Mouse (Mus musculus) liver, embryonic 13.5 days (tissue): ENCODE data around the gene Rabgef1. TPM values are rescaled to one million over a fixed set of nuclear protein-coding genes. Genes with fewer than 3 reads are reported as not detected.
"Not testable (repeated sequence)": the region's sequence is repeated elsewhere in the genome, so short reads cannot be mapped to it uniquely, and the experiment has no call there.

Experiments used
- ATAC-seq: fragments of 200-750 bp; cut with Nextera tagmentation; 2 replicates; pipeline ENCODE4 v1.8.0; 2017; ENCODE audit warnings: low read depth, mild to moderate bottlenecking, moderate number of reproducible peaks, moderate library complexity
- DNase-seq: peaks from one replicate; pipeline ENCODE4 v3.0.0; 2022
- H3K27ac ChIP-seq: fragments of 300-500 bp; sonication (generic); 2 replicates; pipeline ENCODE4 v1.5.1; 2015; ENCODE audit warnings: moderate library complexity, mild to moderate bottlenecking, inconsistent platforms
- H3K27me3 ChIP-seq: fragments of 300-500 bp; sonication (generic); 2 replicates; pipeline ENCODE4 v1.6.1; 2015; ENCODE audit warnings: mild to moderate bottlenecking, inconsistent platforms
- H3K36me3 ChIP-seq: fragments of 300-500 bp; sonication (generic); 2 replicates; pipeline ENCODE4 v1.6.1; 2015; ENCODE audit warnings: mild to moderate bottlenecking, inconsistent platforms
- H3K4me1 ChIP-seq: fragments of 300-500 bp; sonication (generic); replicated peaks from 2 replicates; pipeline ENCODE4 v1.6.1; 2015; ENCODE audit warnings: inconsistent platforms
- H3K4me2 ChIP-seq: fragments of 300-500 bp; sonication (generic); 2 replicates; pipeline ENCODE4 v1.6.1; 2015; ENCODE audit warnings: inconsistent platforms, mild to moderate bottlenecking, moderate library complexity
- H3K4me3 ChIP-seq: fragments of 300-500 bp; sonication (generic); replicated peaks from 2 replicates; pipeline ENCODE4 v1.5.1; 2015; ENCODE audit warnings: mild to moderate bottlenecking, inconsistent platforms
- H3K9ac ChIP-seq: fragments of 300-500 bp; sonication (generic); 2 replicates; pipeline ENCODE4 v1.6.1; 2015; ENCODE audit warnings: mild to moderate bottlenecking, inconsistent platforms
- H3K9me3 ChIP-seq: fragments of 300-500 bp; sonication (generic); replicated peaks from 2 replicates; pipeline ENCODE4 v1.6.1; 2016; ENCODE audit warnings: inconsistent platforms
- WGBS: fragments of 180-500 bp; shearing (Covaris S2); methylation state at CpG from one replicate; pipeline ENCODE4 v1.1.7; 2015; ENCODE audit not compliant: insufficient replicate concordance; 5-methylcytosine and 5-hydroxymethylcytosine counted together
- polyA plus RNA-seq: library from polyadenylated mRNA; unstranded; fragments of >200 nt; fragmentation: Nextera tagmentation; extraction: Ambion mirVana; gene quantifications from 2 replicates; pipeline ENCODE4 v1.2.1, GENCODE M21; 2015

Rabgef1 gene
- polyA plus RNA-seq, 1 experiment from 2014 or later, result 26.0 TPM

DNA sequence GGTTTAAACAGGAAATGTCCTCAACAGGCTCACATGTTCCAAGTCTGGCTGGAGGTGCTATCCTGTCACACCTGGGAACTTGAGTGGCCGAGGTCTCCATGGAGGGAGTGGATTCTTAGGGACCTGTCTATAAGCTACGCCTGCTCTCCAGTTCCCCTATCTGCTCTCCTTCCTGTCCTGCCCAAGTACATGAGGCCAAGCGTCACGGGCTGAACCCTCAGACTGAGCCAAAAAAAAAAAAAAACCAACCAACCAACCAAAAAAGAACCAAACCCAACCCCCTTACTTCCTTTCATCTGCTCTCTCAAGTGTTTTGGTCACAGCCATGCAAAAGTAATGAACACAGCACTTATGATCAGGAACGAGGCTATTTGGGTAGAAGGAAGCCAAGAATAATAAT, 76.2 kb downstream of the Rabgef1 start:
- no peak overlapping the region for H3K4me3 ChIP-seq
- no peak overlapping the region for H3K27ac ChIP-seq
- WGBS, result 66% methylated on average over 5 of the region's 5 CpGs
- ATAC-seq, result no peak
- no peak overlapping the region for H3K4me2 ChIP-seq
- H3K36me3 ChIP-seq, result peaks cover 98% of the 10 kb centered on the region
- H3K27me3 ChIP-seq, result no peaks in the 10 kb centered on the region
- H3K4me1 ChIP-seq, result no peaks in the 10 kb centered on the region
- no peaks in the 10 kb centered on the region for H3K9me3 ChIP-seq
- no peak for DNase-seq
- no peak overlapping the region for H3K9ac ChIP-seq

DNA sequence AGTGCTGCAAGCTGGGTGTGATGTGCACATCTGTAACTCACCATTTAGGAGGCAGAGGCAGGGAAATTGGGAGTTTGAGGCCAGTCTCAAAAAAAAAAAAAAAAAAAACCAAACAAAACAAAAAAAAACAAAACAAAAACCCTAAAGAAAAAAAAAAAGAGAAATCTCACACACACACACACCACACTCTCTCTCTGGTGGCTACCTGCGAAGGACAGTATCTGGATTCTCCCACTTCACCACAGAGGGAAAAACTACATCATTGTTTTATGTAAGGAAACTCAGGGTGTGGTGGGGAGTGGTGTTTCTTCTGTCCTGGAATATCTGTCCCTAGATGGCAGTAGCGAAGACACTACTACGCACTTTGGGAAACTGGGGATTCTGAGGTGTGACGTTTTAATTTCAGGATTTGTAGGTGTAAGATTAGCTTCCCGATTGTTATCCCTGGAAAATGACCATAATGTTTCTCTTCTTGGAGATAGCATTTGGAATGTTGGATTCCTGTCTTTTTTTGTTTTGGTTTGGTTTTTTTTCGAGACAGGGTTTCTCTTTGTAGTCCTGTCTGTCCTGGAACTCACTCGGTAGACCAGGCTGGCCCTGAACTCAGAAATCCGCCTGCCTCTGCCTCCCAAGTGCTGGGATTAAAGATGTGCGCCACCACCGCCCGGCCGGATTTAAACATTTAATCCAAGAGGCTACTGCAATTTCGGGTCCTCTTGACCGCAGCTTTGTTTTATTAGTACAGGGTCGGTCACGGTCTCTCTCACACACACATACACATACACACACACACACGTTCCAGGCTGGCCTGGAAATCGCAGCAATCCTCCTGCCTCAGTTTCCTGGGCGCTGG, 82.8 kb downstream of the Rabgef1 start:
- peaks cover 34% of the 10 kb centered on the region for H3K4me1 ChIP-seq
- DNase-seq (no peak), ATAC-seq (no peak)
- no peaks in the 10 kb centered on the region for H3K9me3 ChIP-seq
- WGBS, result 4% methylated on average over 19 of the region's 19 CpGs
- H3K27ac ChIP-seq, result peak overlapping the region; percentile 92
- H3K27me3 ChIP-seq, result no peaks in the 10 kb centered on the region
- peak overlapping the region; percentile 83 for H3K4me2 ChIP-seq
- H3K36me3 ChIP-seq, result peaks cover 45% of the 10 kb centered on the region
- peak overlapping the region; percentile 92 for H3K9ac ChIP-seq
- H3K4me3 ChIP-seq, result peak overlapping the region; percentile 75

DNA sequence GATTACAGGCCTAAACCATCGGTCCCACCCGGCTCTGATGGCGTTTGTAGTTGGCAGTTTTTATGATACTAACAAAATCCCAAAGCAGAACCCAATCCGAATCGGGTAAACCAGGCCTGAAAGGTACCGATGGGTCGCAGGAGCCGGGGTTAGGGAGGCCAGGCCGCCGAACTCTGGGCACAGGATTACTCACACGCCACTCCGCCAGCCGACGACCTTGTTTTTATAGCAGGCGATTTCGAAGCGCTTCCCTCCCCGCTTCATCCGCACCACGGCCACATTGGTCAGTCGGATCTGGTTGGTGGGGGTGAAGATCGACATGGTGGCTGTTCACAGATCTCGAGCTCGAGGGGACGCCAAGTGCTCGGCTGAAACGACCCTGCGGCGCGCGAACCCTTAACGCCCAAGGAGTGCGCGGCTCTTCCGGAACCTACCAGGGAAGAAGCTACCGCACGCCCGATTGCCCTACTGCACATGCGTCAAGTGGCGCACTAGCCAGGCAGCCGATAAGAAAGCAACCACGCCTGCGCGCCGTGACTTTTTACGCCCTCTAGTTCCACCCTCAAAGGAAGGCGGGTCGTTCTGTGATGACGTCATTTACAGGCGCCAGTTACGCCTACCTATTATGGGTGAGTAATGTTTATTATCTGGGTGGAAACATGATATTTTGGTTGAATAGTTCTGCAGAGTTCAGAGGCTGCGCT, 83.6 kb downstream of the Rabgef1 start, which contains the start of the genes Sbds and Tyw1:
Gene Sbds (minus strand): TSS at position 514 of the 704 bp plus-strand sequence.
Gene Tyw1 (plus strand): TSS at position 603 of the 704 bp plus-strand sequence.
- under 1% methylated on average over 52 of the region's 52 CpGs for WGBS
- H3K27me3 ChIP-seq, result no peaks in the 10 kb centered on the region
- DNase-seq (peak; percentile 97), ATAC-seq (peak; percentile 84)
- peak within 1 kb of the TSS; percentile 75 for H3K4me3 ChIP-seq
- peak within 1 kb of the TSS; percentile 85 for H3K4me2 ChIP-seq
- H3K4me1 ChIP-seq, result peaks cover 34% of the 10 kb centered on the region
- H3K27ac ChIP-seq, result peak within 1 kb of the TSS; percentile 92
- H3K9ac ChIP-seq, result peak within 1 kb of the TSS; percentile 92
- H3K36me3 ChIP-seq, result peaks cover 39% of the 10 kb centered on the region
- H3K9me3 ChIP-seq, result no peaks in the 10 kb centered on the region

DNA sequence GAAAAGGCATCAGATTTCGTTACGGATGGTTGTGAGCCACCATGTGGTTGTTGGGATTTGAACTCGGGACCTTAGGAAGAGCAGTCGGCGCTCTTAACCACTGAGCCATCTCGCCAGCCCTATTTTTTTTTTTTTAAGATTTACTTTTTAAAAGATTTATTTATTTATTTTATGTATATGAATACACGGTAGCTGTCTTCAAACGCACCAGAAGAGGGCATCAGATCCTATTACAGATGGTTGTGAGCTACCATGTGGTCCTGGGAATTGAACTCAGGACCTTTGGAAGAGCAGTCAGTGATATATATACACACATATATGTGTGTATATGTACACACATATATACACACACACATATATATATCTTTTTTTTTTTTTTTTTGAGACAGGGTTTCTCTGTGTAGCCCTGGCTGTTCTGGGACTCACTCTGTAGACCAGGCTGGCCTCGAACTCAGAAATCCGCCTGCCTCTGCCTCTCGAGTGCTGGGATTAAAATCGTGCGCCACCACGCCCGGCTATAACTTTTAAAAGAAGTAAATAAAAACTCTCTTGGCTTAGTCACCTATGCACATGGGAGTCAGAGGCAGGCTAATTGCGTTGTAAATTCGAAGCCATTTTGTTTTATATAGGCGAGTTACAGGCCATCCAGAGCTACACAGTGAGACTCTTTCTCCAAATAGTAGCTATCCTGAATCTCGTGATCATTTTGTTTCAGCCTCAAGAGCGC, 84.4 kb downstream of the Rabgef1 start:
- 24% methylated on average over 20 of the region's 20 CpGs for WGBS
- peak; percentile 19 for DNase-seq
- Histone ChIP-seq H3K9ac (peak overlapping the region; percentile 73), H3K27ac (peak overlapping the region; percentile 91), H3K4me1 (peaks cover 34% of the 10 kb centered on the region), H3K4me3 (peak overlapping the region; percentile 75), H3K4me2 (peak overlapping the region; percentile 85), H3K36me3 (peaks cover 33% of the 10 kb centered on the region)
- H3K9me3 ChIP-seq, H3K27me3 ChIP-seq: not testable (repeated sequence)
- ATAC-seq, result peak; percentile 0; the same call in 1 of the 2 replicates

DNA sequence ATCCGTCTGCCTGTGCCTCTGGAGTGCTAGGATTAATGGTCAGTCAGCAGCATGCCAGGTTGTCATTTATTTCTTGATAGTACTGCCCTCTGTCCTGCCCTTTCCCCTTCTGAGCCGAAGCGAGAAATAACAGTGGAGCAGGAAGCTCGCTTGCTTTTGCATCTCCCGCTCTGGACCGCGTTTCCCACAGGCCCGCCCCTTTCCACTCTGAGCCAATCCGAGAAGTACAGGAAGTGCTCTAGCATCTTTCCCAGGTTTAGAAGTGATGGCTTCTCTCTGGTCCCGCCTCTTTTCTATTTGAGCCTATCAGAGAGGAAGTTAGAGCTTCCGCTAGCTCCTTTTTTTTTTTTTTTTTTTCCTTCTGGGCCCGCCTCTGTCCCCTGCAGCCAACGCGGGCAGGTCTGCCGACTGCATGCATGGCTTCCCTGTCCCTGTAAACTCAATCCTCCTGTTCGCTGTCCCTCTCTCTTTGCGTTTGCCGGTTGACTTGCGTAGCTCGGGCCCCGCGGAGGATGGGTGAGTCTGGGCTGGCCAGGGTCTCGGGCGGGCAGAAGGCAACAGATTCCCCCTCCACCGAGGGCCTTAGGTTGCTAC, 85.2 kb downstream of the Rabgef1 start:
- H3K36me3 ChIP-seq, result peaks cover 30% of the 10 kb centered on the region
- no peaks in the 10 kb centered on the region for H3K9me3 ChIP-seq
- peaks cover 34% of the 10 kb centered on the region for H3K4me1 ChIP-seq
- DNase-seq, result peak; percentile 93
- H3K27me3 ChIP-seq, result no peaks in the 10 kb centered on the region
- peak overlapping the region; percentile 91 for H3K27ac ChIP-seq
- peak; percentile 90 for ATAC-seq
- H3K9ac ChIP-seq, result peak overlapping the region; percentile 84
- peak overlapping the region; percentile 85 for H3K4me2 ChIP-seq
- H3K4me3 ChIP-seq, result peak overlapping the region; percentile 83
- 0% methylated on average over 25 of the region's 25 CpGs for WGBS

DNA sequence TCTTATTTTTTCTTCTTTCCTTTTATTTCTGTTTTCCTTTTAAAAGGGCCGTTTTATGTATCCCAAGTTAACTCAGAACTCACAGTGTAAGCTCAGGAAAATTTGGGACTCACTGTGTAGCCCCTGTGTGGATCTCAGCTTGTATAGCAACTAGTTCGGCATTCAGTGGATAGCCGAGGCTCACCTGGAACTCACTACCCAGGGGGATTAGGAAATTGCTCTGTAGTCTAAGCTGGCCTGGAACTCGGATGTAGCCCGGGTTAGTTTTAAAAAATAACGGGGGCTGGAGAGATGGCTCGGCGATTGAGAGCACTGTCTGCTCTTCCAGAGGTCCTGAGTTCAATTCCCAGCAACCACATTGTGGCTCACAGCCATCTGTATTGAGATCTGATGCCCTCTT, 85.7 kb downstream of the Rabgef1 start:
- H3K36me3 ChIP-seq, result peaks cover 24% of the 10 kb centered on the region
- peaks cover 34% of the 10 kb centered on the region for H3K4me1 ChIP-seq
- peak overlapping the region; percentile 84 for H3K9ac ChIP-seq
- 6% methylated on average over 8 of the region's 8 CpGs for WGBS
- peak overlapping the region; percentile 83 for H3K4me3 ChIP-seq
- ATAC-seq (no peak), DNase-seq (no peak)
- no peaks in the 10 kb centered on the region for H3K9me3 ChIP-seq
- peak overlapping the region; percentile 79 for H3K27ac ChIP-seq
- peak overlapping the region; percentile 85 for H3K4me2 ChIP-seq
- H3K27me3 ChIP-seq, result no peaks in the 10 kb centered on the region

DNA sequence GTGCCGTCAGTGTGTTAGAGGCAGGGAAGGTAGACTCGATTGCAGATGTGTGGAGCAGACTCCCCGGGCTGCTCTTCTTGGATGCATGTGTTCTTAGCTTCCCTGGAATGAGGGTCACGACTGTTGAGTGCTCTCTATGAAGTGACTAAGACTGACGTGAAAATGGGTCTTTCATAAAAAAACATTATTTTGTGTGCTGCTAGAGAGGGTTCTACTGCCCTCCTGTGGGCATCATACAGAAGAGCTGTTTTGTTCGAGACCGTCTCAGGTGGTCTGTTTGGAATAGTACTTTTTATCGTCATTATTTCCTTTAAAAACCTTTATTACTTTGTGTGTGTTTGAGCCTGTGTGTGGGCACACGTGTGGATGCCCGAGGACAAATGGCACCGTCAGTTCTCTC, 91.9 kb downstream of the Rabgef1 start:
- Histone ChIP-seq H3K9ac (no peak overlapping the region), H3K27me3 (no peaks in the 10 kb centered on the region), H3K4me3 (no peak overlapping the region), H3K4me2 (no peak overlapping the region), H3K4me1 (peaks cover 24% of the 10 kb centered on the region), H3K36me3 (peaks cover 58% of the 10 kb centered on the region), H3K9me3 (no peaks in the 10 kb centered on the region), H3K27ac (no peak overlapping the region)
- no peak for ATAC-seq
- 75% methylated on average over 11 of the region's 11 CpGs for WGBS
- no peak for DNase-seq

Other genes starting within 250 kb of the Rabgef1 start
- gene Vkorc1l1, start 229.8 kb upstream of the Rabgef1 start, polyA plus RNA-seq, result 22.9 and 29.4 TPM in 2 replicates
- gene Gusb, start 168.7 kb upstream of the Rabgef1 start, polyA plus RNA-seq, result 42.0 and 47.9 TPM in 2 replicates
- gene Asl, start 142.6 kb upstream of the Rabgef1 start, polyA plus RNA-seq, result 37.8 and 45.2 TPM in 2 replicates
- 31.6 and 34.4 TPM in 2 replicates for gene Crcp, start 142.5 kb upstream of the Rabgef1 start, polyA plus RNA-seq
- 27.2 and 33.5 TPM in 2 replicates for gene Tpst1, start 98.5 kb upstream of the Rabgef1 start, polyA plus RNA-seq
- 5.5 and 7.1 TPM in 2 replicates for gene Kctd7, start 26.9 kb upstream of the Rabgef1 start, polyA plus RNA-seq
- 30.7 and 34.4 TPM in 2 replicates for gene Tmem248, start 45.3 kb downstream of the Rabgef1 start, polyA plus RNA-seq
- 55.0 and 64.9 TPM in 2 replicates for gene Sbds, start 83.7 kb downstream of the Rabgef1 start, polyA plus RNA-seq
- 16.0 and 18.0 TPM in 2 replicates for gene Tyw1, start 83.8 kb downstream of the Rabgef1 start, polyA plus RNA-seq
- not detected in 2 replicates for gene Caln1, start 197.7 kb downstream of the Rabgef1 start, polyA plus RNA-seq
- gene A330070K13Rik, start 212.8 kb downstream of the Rabgef1 start, polyA plus RNA-seq, result not detected in 2 replicates